Mouse (Mus musculus) adrenal gland, postnatal 4 days (tissue): ENCODE measurements around the gene Sash1. TPM values are rescaled to one million over a fixed set of nuclear protein-coding genes. Genes with fewer than 3 reads are reported as not detected.
A peak's percentile ranks its signal among the peaks of the same experiment; 100 is the strongest.

Experiments used
- DNase-seq, 2 experiments: peaks; one replicate each; pipeline ENCODE4 v3.0.0; 2021 to 2022; ENCODE audit warnings: low spot score in 2 of 2, mixed read lengths in 2 of 2
- long read RNA-seq, 2 experiments: library from polyadenylated mRNA; stranded (forward); transcript quantifications; one replicate each; pipeline ENCODE4 v2.0.0; 2021
- total RNA-seq, 2 experiments: library from RNA; stranded (reverse); gene quantifications; 2 replicates each; pipeline ENCODE4 v1.2.3; 2021

Gene Sash1
- total RNA-seq: 10 to 100 TPM; 71.2 to 74.2 TPM
- long read RNA-seq, experiment 1, partial matches to known transcripts: 0 of 6 reads
- long read RNA-seq, experiment 1, other reads (novel, unspliced or antisense): 5 of 6 reads
- long read RNA-seq, experiment 2, partial matches to known transcripts: 3 of 5 reads
- long read RNA-seq, experiment 2, other reads (novel, unspliced or antisense): 2 of 5 reads

- DNase-seq: peak; percentile 60 to 76
Measured at GRCm38 (mm10) chr10:8885630-8886527, at the start of gene Sash1. Gene Sash1 (minus strand): TSS chr10:8886070.

DNA sequence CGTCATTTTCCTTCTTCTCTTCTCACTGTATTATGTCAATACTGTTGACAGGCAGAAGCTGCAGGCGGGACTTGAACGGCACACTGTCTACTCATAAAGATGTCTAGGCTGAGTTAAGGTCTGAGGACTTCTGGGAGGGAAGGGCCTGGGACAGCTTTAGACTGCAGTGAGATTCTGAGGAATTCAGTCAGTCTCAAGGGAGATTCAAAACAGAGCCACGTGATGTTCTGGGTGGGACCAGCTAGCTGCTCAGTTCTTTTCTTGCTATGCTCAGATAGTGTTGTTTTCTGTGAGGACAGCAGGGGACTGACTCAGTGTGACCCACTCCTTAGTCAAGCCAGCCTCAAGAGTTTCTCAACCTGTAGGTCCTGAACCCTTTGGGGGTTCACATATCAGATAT is 49.7 kb upstream of the Sash1 start:
- DNase-seq: no peak

DNA sequence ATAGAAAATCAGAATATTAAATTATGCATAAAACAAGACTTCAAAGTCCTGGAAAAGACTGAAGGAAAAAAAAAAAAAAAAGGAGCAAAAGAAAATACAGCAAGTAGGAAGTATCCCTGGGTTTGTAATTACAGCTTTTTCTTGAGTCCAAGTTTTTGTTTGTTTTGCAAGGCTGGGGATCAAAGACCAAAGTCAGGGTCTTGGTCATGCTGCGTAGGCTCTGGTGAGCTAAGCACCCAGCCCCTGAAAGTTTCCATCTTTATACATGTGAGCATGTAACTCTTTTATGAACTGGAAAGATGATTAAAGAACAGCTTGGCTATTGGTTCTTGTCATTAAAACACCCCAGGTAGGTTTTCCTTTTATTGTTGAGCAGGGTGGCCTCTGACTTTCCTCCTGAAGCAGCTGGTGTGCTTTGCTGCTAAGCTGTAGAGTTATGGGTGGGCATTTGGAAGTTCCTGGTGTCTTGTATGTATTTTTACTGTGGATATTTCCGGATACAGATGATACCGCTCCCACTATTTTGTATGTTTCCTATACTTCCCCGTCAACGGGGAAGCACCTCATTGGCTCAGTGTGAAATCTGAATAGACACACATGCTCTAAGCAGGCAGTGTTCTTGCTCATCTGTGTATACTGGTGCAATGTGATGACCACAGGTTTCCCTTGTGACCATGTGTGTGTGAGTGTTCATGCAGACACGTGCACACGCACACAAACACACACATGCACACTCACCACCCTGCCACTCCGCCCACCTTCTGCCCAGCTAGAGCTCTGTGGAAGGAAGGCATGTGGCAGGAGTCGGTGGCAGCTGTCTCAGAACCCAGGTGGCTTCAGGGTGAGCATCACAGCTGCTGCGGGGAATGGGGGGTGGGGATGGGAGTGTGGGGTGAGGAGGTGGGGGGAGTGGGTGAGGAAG is 47.8 kb upstream of the Sash1 start:
- no peak for DNase-seq

DNA sequence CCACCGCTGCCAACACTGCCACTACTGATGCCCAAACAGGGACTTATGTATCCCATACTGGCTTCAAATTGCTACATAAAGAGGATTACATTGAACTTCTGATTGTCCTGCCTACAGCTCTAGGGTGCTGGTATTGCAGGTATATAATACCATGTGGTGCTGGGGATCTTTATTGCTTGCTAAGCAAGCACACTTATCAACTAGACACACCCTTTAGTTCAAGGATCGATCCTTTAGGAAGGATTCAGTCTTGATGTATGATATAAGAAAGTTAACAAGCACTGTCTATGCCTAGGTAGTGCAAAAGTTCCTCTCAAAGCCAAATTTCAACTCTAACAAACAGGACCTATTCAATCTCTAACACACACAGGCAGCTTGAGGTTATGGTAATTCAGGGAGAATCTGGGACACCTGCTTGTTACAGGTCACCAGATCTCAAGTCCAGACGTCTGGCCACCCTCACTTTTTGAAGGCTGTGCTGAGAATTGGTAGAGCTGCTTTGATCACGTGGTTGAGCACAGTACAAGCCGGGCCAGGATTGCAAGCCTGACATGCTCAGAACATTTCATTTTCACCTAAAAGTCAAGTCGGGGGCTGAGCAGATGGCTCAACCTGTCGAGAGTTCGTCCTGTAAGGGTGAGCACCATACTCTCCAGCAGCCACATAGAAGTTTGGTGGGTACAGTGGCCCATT is 45.8 kb upstream of the Sash1 start:
- DNase-seq: no peak

GRCm38 (mm10) chr10:8930672-8931071 is 44.8 kb upstream of the Sash1 start:
- DNase-seq: no peak

DNA sequence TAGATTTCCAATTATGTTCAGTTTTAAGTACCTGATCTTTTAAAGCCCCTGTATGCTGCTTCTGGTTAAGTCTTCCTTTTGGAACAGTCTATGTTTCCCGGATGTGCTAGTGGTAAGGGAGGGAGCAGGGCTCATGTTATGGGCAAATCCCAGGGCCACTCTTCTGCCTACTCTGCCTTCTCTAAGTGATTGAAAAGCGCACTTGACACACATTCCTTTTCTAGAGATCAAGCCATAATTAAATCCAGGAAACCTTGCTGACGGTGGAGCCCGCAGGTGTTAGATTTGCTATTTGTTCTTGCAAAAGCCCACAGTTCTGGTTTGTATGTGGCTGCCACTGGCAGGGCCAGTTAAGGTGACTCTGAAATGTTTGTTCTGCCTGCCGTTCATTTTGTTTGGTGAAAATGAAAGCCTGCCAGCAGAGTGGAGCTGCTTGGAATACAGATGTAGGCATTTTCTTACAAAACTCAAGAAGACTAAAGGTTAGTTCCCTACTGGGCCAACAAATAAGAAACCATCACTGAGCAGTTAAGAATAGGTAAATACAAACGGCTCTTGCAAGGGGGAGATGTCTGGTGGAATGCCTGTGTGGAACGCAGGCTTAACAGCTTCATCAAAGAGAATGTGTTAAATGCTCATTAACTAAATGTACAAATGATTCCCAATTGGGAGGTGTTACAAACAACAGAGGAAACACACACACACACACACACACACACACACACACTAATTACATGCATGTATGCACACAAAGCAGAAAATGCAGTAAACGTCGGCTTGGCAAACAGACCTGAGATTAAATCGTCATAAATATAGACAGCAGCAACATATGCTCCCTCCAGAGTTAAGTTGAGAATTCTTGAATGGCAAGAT is 43.1 kb upstream of the Sash1 start:
- DNase-seq: no peak

DNA sequence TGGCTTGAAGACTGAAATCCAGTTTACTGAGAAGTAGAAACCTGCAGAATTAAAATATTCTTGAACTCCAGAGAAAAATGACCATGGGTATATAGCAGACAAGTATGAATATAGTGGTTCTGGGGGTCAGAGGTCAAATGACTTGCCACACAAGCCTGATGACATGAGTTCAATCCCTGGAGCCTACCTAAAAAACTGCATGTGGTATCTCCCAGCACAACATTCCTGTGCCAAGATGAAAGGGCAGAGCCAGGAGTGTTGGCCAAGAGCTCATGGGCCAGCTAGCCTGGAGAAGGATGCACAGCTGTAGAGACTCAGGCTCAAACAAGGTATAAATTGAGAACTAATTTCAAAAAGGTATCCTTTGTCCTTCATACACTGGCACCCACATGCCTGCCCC is 42.4 kb upstream of the Sash1 start:
- no peak for DNase-seq

GRCm38 (mm10) chr10:8926906-8927305 is 41.0 kb upstream of the Sash1 start:
- DNase-seq: no peak

DNA sequence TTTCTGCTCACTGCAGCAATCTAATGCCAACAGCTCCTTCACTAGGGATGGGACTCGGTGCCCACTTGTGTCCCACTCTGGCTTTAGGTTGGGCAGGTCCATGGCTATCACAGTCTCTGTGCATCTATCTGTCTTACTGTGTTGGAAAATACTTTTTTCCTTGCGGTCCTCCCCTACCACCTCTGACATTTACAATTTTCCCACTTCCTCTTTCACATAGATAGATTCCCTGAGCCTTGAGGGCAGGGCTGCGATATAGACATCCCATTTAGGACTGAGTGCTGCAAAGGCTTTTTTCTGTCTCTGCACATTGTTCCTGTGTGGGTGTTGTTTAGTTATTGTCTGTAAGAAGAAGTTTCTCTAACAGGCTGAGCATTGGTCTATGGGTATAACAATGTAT is 40.4 kb upstream of the Sash1 start:
- no peak for DNase-seq

DNA sequence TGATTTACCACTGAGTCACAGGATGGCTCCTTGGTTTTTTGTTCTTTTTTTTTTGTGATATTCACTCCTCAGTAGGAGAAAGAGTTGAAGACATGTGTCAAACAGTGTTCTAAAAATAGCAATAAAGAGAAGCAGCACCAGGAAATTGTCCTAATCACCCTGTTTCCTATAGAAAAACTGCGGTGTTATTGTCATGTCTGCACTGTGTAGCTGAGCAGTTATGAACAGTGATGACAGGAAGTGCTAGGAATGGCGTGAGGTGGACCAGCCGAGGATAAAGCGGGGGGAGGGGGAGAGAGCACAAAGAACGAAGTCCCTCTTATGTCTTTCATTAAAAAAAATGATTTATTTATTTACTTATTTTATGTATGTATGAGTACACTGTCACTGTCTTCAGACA is 39.4 kb upstream of the Sash1 start:
- DNase-seq: no peak

- no peak for DNase-seq
Measured at GRCm38 (mm10) chr10:8921098-8921693, 35.3 kb upstream of the Sash1 start.

GRCm38 (mm10) chr10:8917798-8918197 is 31.9 kb upstream of the Sash1 start:
- DNase-seq: no peak

- DNase-seq: no peak
Measured at GRCm38 (mm10) chr10:8917350-8917749, 31.5 kb upstream of the Sash1 start.

DNA sequence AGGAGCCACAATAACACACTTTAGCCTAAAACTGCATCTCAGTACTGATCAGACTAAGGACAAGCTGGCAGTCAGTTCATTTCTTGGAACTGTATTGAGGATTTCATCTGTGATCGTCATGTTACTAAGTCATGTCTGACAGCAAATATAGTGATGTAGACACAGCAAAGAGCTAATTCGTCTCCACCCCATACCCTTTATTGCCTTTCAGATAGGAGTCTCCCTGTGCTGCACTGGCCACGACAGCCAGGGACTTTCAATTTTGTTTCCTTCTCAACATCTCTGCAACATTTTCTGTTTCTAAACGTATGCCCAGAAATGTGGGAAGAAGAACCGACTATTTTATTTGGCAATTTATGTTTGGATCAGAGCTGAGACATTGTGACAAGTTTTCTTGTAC is 29.9 kb upstream of the Sash1 start:
- DNase-seq: no peak

- no peak for DNase-seq
Measured at GRCm38 (mm10) chr10:8913904-8914303, 28.0 kb upstream of the Sash1 start.

DNA sequence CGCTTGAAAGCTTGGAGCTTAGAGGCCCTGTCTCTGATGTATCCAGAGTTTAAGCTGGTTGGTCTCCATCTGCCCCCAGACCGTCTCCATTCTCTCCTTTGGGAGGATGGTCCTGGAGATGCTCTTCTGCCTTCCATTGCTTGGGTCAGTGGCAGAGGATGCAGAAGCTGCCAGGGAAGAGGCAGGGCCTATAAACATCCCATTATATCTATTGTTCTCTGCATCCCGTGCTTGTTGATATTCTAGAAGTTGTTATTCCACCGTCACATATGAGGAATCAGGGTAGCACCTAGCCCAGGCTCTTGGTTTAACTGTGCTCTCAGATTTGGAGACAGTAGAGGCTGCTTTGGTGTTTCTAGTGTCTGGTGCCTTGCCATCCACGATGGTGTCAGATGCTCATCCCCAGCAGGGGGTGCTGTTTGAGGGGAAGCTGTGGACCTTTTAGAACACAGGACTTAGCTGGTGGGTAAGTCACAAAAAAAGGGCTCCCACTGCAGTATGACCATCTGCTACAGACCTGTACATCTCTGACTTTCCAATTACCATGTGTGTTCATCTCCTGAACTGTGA is 26.9 kb upstream of the Sash1 start:
- no peak for DNase-seq

DNA sequence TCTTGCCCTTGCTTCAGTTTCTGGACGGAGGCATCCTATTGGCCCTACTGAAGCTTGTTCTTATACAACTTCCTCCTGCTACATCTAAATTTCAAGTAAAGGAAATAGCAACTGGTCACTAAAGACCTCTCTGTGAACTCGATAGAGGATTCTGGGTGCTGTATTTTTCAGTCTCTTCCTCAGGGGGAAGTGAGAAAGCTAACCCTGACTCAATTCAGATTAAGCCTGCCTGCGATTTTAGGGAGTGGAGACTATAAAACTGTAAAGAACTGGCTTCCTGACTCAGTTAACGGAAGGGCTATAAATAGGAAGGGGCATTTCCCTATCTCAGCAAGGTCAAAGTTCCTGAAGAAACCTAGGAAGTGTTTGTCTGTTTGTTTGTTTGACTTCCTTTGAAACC is 26.3 kb upstream of the Sash1 start:
- no peak for DNase-seq

GRCm38 (mm10) chr10:8910237-8910990 is 24.5 kb upstream of the Sash1 start:
- DNase-seq: no peak

DNA sequence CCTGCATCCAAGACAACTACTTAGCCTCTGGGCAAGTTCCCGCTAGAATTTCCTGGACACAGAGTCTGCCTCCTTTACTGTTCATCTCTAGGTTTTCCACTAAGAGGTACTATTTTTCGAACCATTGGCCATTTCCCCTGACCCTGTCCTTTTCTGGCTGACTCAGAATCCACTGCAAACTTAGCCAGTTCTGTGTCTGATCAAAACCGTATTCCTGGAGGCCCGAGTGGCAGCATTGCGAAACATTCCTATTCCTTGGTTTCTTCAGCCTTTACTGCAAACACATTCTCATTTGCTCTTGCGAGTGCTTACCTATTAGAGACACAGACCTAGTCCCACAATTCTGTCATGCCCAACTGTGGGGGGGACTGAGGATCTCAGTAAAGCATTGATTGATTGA is 17.2 kb upstream of the Sash1 start:
- DNase-seq: no peak
